Mouse (Mus musculus) testis, postnatal 14 days (tissue): ENCODE measurements at regions not wholly inside any gene's neighbourhood (a gene's known extent, or its start where the extent isn't known, plus 50 kb on each side); places are given as distances from the start of the nearest gene placed in this dataset.

Experiments used
- DNase-seq: peaks from one replicate; pipeline ENCODE4 v3.0.0; 2021; ENCODE audit warnings: low spot score

- DNase-seq, result no peak
Observed at GRCm38 (mm10) chr13:37149066-37149781, 99.2 kb upstream of the F13a1 start.

GRCm38 (mm10) chr13:37148627-37149026 is 98.6 kb upstream of the F13a1 start:
- DNase-seq, result no peak

GRCm38 (mm10) chr13:37147790-37148189 is 97.7 kb upstream of the F13a1 start:
- no peak for DNase-seq

DNA sequence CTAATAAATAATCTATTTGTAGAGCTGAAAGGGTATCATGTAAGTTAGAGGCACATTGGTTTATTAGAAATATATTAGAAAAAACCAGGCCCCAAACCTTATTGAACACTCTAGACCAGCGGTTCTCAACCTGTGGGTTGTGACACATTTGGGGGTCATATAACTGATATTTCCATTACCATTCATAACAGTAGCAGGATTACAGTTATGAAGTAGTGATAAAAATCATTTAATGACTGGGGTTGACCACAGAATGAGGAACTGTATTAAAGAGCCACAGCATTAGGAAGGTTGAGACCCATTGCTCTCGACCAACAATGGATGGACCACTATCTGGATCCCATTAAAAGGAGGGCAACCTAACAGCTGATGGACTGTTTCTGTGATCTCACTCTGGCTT is 92.8 kb upstream of the F13a1 start:
- DNase-seq, result no peak

- DNase-seq, result no peak
Observed at GRCm38 (mm10) chr13:37135115-37135514, 85.1 kb upstream of the F13a1 start.

DNA sequence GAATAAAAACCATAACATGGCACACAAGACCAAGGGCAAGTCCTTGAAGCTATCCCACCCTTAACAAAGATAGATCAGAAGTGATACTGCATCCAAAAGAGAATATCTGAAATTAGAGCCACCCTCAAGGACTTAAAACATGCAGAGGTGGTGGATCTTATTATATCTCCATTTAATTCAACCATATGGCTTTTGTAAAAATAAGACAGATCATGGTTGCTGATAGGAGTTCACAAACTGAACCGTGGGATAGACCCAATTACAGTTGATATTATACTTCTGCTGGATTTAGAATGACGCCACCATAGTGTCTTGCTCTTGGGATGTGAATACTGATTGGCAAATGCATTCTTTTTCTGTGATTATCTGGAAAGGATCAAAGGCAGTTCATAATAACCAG is 84.5 kb upstream of the F13a1 start:
- DNase-seq, result no peak

DNA sequence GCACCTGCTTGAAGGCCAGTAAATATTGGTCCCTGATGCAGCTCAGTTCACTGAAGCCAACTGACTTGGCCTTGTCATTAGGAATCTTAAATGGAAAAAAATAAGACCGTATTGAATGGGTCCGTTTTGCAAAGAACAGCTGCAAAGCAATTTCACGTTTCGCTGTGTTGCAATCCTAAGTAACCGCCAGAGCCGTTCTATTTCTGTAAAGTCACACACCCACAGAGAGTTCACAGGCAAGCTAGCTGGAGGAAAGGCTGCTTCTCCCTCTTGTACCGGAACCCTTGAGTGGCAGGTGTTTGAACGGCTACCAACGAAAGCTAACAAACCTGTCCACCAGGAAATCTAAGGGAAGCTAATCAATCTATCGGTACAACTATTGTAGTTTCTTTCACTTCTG is 80.6 kb upstream of the F13a1 start:
- DNase-seq, result no peak

DNA sequence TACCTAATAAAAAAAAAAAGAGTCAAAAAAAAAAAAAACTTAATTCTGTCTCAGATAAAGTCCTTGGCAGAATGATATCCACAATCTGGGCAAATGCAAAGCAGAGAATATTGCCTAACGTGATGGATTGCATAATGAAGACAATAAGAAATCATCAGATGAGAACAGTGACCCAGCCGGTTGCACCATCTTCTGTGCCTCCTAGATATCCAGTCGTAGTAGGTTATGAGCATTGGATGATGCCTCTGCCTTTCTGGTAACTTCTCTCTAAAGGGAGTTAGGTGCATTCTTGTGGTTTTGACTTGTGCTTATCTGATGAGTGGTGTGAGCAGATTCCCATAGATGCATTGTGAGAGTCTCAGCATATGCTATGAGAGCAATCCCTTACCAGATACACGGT is 71.6 kb upstream of the F13a1 start:
- DNase-seq, result no peak

- no peak for DNase-seq
Observed at GRCm38 (mm10) chr13:37120219-37120618, 70.2 kb upstream of the F13a1 start.

- no peak for DNase-seq
Observed at GRCm38 (mm10) chr13:37114324-37114723, 64.3 kb upstream of the F13a1 start.

DNA sequence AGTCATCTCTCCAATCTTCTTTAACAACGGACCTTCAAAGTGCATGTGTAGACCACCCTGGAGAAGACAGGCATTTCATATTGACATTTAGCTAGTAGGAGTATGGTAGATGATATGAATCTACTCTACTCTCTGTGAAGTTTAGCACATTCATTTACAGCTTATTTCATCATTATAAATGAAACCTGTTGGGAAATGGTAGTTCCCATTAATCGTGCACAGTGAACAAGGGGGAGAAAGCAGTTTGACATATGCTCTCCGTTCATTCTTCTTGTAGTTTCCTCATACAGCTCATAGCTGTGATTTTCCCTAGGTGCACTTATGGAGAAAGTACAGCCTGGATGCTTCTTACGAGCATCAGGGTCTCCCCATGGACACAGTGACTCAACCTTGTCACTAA is 61.7 kb upstream of the F13a1 start:
- DNase-seq, result no peak

- DNase-seq, result no peak
Observed at GRCm38 (mm10) chr13:37107721-37108120, 57.7 kb upstream of the F13a1 start.

GRCm38 (mm10) chr13:37106009-37106408 is 56.0 kb upstream of the F13a1 start:
- DNase-seq, result no peak

DNA sequence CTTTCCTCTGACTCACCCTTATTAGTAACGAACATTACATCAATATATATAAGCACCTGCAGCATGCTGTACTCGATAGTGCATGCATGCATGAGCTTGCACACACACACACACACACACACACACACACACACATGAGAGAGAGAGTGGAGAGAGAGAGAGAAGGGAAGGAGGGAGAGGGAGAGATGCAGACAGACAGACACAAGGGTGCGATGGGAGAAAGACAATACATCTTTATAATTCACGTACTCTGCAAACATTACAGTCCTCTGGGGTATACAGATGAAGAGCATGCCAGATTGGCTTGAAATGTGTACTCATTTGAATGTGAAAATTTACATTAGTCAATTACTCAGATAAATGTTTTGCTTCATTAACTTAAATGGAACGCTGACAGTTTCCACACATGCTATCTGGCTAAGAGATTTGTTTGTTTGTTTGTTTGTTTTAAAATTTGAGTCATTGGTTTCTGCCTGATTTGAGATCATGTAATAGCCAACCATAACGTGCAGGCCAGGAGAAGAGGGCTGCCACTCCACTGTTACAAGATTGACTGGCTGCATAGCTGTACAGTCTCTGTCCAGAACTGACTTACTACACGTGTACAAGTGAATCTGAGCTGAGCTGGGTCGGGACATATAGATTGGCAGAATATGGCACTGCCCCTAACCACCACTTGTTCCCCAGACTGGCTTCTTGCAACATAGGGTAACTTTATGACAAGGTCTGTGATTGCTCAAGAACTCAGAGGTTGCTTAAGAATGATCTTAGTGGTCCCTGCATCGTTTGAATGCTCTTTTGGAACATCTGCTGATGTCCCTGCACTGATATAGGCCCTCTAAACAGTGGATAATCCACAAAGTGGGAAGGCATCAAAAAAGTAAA is 54.6 kb upstream of the F13a1 start:
- DNase-seq, result no peak

DNA sequence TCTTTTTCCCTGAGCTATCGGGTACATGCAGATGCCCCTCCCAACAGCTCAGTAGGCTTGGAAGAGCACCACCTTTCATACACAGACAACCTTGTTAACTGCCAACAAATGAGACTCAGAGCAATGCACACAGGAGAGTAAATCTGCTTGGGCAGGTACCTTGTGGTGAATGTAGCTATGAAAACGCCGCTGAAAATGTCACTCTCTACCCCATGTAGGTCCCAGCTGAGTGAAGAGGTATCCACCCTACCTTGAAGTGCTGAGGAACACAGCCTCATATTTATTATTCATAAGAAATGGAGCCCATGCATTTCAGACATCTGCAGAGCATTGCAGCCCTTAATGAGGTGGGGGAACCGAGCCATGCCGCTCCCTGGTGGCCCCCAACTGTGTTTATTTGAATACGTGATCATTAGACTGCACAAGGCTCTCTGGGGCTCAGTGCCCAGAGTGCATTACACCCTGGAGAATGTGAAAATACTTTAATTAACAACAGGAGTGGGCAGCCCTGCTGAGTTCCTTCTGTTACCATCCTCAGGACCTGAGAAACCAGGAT is 53.8 kb upstream of the F13a1 start:
- no peak for DNase-seq

DNA sequence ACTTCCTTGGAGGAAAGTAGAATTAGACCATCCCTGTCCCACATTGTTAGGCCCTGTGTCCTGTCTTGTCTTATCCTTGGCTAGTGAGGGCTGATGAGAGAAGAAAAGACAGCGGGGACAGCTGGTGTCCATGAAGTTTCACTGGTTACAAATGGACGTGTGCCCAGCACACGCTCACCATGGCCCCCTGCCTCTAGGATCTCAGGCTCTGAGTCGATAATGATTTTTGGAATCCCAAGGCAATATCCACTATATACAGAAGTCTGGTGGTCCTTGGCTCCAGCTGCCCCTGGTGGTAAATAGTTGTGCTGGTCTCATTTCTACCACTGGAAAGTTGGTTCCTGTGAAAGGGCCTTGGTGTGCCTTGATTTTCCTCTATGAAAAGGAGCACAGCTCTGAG is 51.7 kb upstream of the F13a1 start:
- no peak for DNase-seq
